ENCODE assay signal across 10 mouse cellular contexts in genomic region chr9:114418187-114418586, GRCm38 (mm10). TPM values are rescaled to one million over a fixed set of nuclear protein-coding genes. Genes with fewer than 3 reads are reported as not detected.
A peak's percentile ranks its signal among the peaks of the same experiment; 100 is the strongest.
DNase-seq lines count a peak whose midpoint lies in the region; ATAC-seq and TF ChIP-seq lines count a peak whose summit lies in the region.
"Had no signal": no experiment of that assay in that cellular context is flagged by ENCODE, and none has a peak within 500 bp of the region (broad histone marks: within the 10 kb centered on the region; RNA-seq: fewer than 3 reads in every experiment).

No protein-coding gene starts in this region.

- 0 out of 2 replicates have a peak, but pooled peaks have one; percentile 27 for TF ChIP-seq CTCF in bone marrow macrophage, adult 2 months (IDR thresholded peaks at IDR 0.05; ENCODE audit: low read depth, low read length)

- H3K36me3 ChIP-seq in midbrain, embryonic 14.5 days (ENCODE audit: control insufficient read depth, insufficient read depth, low read length) = no peaks in the 10 kb centered on the region
- H3K36me3 ChIP-seq in midbrain, embryonic 16.5 days (ENCODE audit: control insufficient read depth, insufficient read depth, low read length) = no peaks in the 10 kb centered on the region; the same call in 1 of the 2 replicates
- H3K36me3 ChIP-seq: hindbrain, embryonic 15.5 days had no signal

- no peak overlapping the region for H3K4me3 ChIP-seq in midbrain, embryonic 14.5 days (replicated peaks; ENCODE audit: low read depth, low read length)
- H3K4me3 ChIP-seq in midbrain, embryonic 16.5 days (ENCODE audit: low read depth, low read length) = no peak overlapping the region
- no peak overlapping the region for H3K4me3 ChIP-seq in bone marrow macrophage, adult 2 months (ENCODE audit: insufficient read depth, low read length)
- H3K4me3 ChIP-seq: hindbrain, embryonic 15.5 days; neural tube, embryonic 12.5 days had no signal

- WGBS in midbrain, embryonic 14.5 days = 80% methylated on average over 7 of the region's 7 CpGs
- WGBS in midbrain, embryonic 16.5 days = 85% methylated on average over 7 of the region's 7 CpGs

- H3K4me1 ChIP-seq in midbrain, embryonic 14.5 days (ENCODE audit: control insufficient read depth, insufficient read depth, low read length) = no peaks in the 10 kb centered on the region
- no peaks in the 10 kb centered on the region for H3K4me1 ChIP-seq in midbrain, embryonic 16.5 days (ENCODE audit: control insufficient read depth, insufficient read depth, low read length)
- H3K4me1 ChIP-seq in bone marrow macrophage, adult 2 months (ENCODE audit: control insufficient read depth, insufficient read depth, low read length) = no peaks in the 10 kb centered on the region
- H3K4me1 ChIP-seq: hindbrain, embryonic 15.5 days; neural tube, embryonic 12.5 days had no signal

- H3K9me3 ChIP-seq in midbrain, embryonic 14.5 days (ENCODE audit: control insufficient read depth, low read length) = no peaks in the 10 kb centered on the region
- H3K9me3 ChIP-seq in midbrain, embryonic 16.5 days (replicated peaks; ENCODE audit: control insufficient read depth, low read length, poor library complexity, severe bottlenecking) = no peaks in the 10 kb centered on the region
- H3K9me3 ChIP-seq: hindbrain, embryonic 15.5 days; neural tube, embryonic 12.5 days had no signal

- H3K27me3 ChIP-seq in midbrain, embryonic 14.5 days (ENCODE audit: control insufficient read depth, insufficient read depth, low read length) = no peaks in the 10 kb centered on the region
- no peaks in the 10 kb centered on the region for H3K27me3 ChIP-seq in midbrain, embryonic 16.5 days (ENCODE audit: control insufficient read depth, insufficient read depth, low read depth, low read length)
- H3K27me3 ChIP-seq: hindbrain, embryonic 15.5 days; neural tube, embryonic 12.5 days had no signal

- H3K4me2 ChIP-seq in midbrain, embryonic 14.5 days (ENCODE audit: low read length) = no peak overlapping the region
- H3K4me2 ChIP-seq in midbrain, embryonic 16.5 days (ENCODE audit: low read length) = no peak overlapping the region
- H3K4me2 ChIP-seq: hindbrain, embryonic 15.5 days; neural tube, embryonic 12.5 days had no signal

- TF ChIP-seq POLR2A in bone marrow macrophage, adult 2 months (IDR thresholded peaks at IDR 0.05; ENCODE audit: borderline replicate concordance, low read depth, low read length) = no peak

- DNase-seq in cerebellum, postnatal 10 days = peak; percentile 58 to 65
- DNase-seq in cerebellum, adult 8-10 months = no peak
- peak; percentile 64 for DNase-seq in midbrain, embryonic 14.5 days
- DNase-seq in kidney, postnatal 36 days = peak; percentile 53 to 73
- peak; percentile 41 to 56 for DNase-seq in natural killer cell, adult 2 months (ENCODE audit: low spot score in 2 of 2)

- ATAC-seq in midbrain, embryonic 14.5 days (ENCODE audit: low FRiP score, low TSS enrichment) = no peak
- ATAC-seq in midbrain, embryonic 16.5 days = no peak
- ATAC-seq in frontal cortex, adult (ENCODE audit: low TSS enrichment) = no peak

- no peak overlapping the region for H3K27ac ChIP-seq in midbrain, embryonic 14.5 days (replicated peaks; ENCODE audit: low read depth, low read length)
- no peak overlapping the region for H3K27ac ChIP-seq in midbrain, embryonic 16.5 days (ENCODE audit: low read length)
- no peak overlapping the region for H3K27ac ChIP-seq in bone marrow macrophage, adult 2 months (ENCODE audit: insufficient read depth, low read depth, low read length)
- H3K27ac ChIP-seq: hindbrain, embryonic 15.5 days; neural tube, embryonic 12.5 days had no signal

- H3K9ac ChIP-seq in midbrain, embryonic 14.5 days (replicated peaks; ENCODE audit: low read length) = no peak overlapping the region
- no peak overlapping the region for H3K9ac ChIP-seq in midbrain, embryonic 16.5 days (ENCODE audit: low read depth, low read length)
- H3K9ac ChIP-seq: hindbrain, embryonic 15.5 days; neural tube, embryonic 12.5 days had no signal

RNA-seq across cellular contexts. Expression of gene Tmppe, which starts 17.3 kb away (rescaled TPM):
- 3.5 and 4.1 TPM in 2 replicates for polyA plus RNA-seq in midbrain, embryonic 14.5 days (2014; fragmentation: Nextera tagmentation; extraction: Ambion mirVana)
- polyA plus RNA-seq in midbrain, embryonic 16.5 days (2015; fragmentation: Nextera tagmentation; extraction: Ambion mirVana) = 9.6 and 10.8 TPM in 2 replicates
- polyA plus RNA-seq in bone marrow macrophage, adult 2 months (2012; ENCODE audit: insufficient read depth, insufficient read length, missing spikeins) = 4.9 and 6.7 TPM in 2 replicates

RNA-seq across cellular contexts. Expression of gene Glb1, which starts 17.3 kb away (rescaled TPM):
- 22.9 and 27.9 TPM in 2 replicates for polyA plus RNA-seq in midbrain, embryonic 14.5 days (2014; fragmentation: Nextera tagmentation; extraction: Ambion mirVana)
- polyA plus RNA-seq in midbrain, embryonic 16.5 days (2015; fragmentation: Nextera tagmentation; extraction: Ambion mirVana) = 30.5 TPM in 2 replicates
- polyA plus RNA-seq in bone marrow macrophage, adult 2 months (2012; ENCODE audit: insufficient read depth, insufficient read length, missing spikeins) = 63.7 and 74.4 TPM in 2 replicates

RNA-seq across cellular contexts. Expression of gene Crtap, which starts 27.7 kb away (rescaled TPM):
- 10.7 and 23.8 TPM in 2 replicates for polyA plus RNA-seq in midbrain, embryonic 14.5 days (2014; fragmentation: Nextera tagmentation; extraction: Ambion mirVana)
- 18.9 and 20.5 TPM in 2 replicates for polyA plus RNA-seq in midbrain, embryonic 16.5 days (2015; fragmentation: Nextera tagmentation; extraction: Ambion mirVana)
- 48.4 and 54.5 TPM in 2 replicates for polyA plus RNA-seq in bone marrow macrophage, adult 2 months (2012; ENCODE audit: insufficient read depth, insufficient read length, missing spikeins)
